Mouse (Mus musculus) T-cell, adult 2 months (primary cell): ENCODE results near the gene Ank3.

Experiments used
- DNase-seq: peaks from one replicate; pipeline ENCODE4 v3.0.0; 2022; ENCODE audit warnings: low spot score

The Ank3 gene

GRCm38 (mm10) chr10:69781491-69781890 lies 382.9 kb downstream of the Ank3 start:
- no peak for DNase-seq

GRCm38 (mm10) chr10:69785235-69785634 lies 386.7 kb downstream of the Ank3 start:
- no peak for DNase-seq

GRCm38 (mm10) chr10:69785692-69786091 lies 387.1 kb downstream of the Ank3 start:
- no peak for DNase-seq

GRCm38 (mm10) chr10:69786220-69786993 lies 387.8 kb downstream of the Ank3 start:
- no peak for DNase-seq

GRCm38 (mm10) chr10:69787379-69787778 lies 388.8 kb downstream of the Ank3 start:
- DNase-seq: no peak

GRCm38 (mm10) chr10:69790606-69791005 lies 392.0 kb downstream of the Ank3 start:
- no peak for DNase-seq

GRCm38 (mm10) chr10:69791951-69792350 lies 393.4 kb downstream of the Ank3 start:
- no peak for DNase-seq

- no peak for DNase-seq
Measured at GRCm38 (mm10) chr10:69792400-69792799, 393.8 kb downstream of the Ank3 start.

GRCm38 (mm10) chr10:69793079-69793478 lies 394.5 kb downstream of the Ank3 start:
- DNase-seq: no peak

- no peak for DNase-seq
Measured at GRCm38 (mm10) chr10:69795656-69796055, 397.1 kb downstream of the Ank3 start.

GRCm38 (mm10) chr10:69796421-69796886 lies 397.9 kb downstream of the Ank3 start:
- DNase-seq: no peak

- no peak for DNase-seq
Measured at GRCm38 (mm10) chr10:69803135-69803756, 404.7 kb downstream of the Ank3 start.

GRCm38 (mm10) chr10:69804613-69805012 lies 406.0 kb downstream of the Ank3 start:
- no peak for DNase-seq

GRCm38 (mm10) chr10:69810785-69811184 lies 412.2 kb downstream of the Ank3 start:
- no peak for DNase-seq

- DNase-seq: no peak
Measured at GRCm38 (mm10) chr10:69813823-69814522, 415.4 kb downstream of the Ank3 start.

- no peak for DNase-seq
Measured at GRCm38 (mm10) chr10:69821245-69821644, 422.7 kb downstream of the Ank3 start.

GRCm38 (mm10) chr10:69828770-69829169 lies 430.2 kb downstream of the Ank3 start:
- no peak for DNase-seq

GRCm38 (mm10) chr10:69829236-69829635 lies 430.7 kb downstream of the Ank3 start:
- DNase-seq: no peak

- DNase-seq: no peak
Measured at GRCm38 (mm10) chr10:69831568-69831967, 433.0 kb downstream of the Ank3 start.

- DNase-seq: no peak
Measured at GRCm38 (mm10) chr10:69832241-69832640, 433.7 kb downstream of the Ank3 start.

- DNase-seq: no peak
Measured at GRCm38 (mm10) chr10:69832822-69833221, 434.2 kb downstream of the Ank3 start.

- no peak for DNase-seq
Measured at GRCm38 (mm10) chr10:69834700-69835099, 436.1 kb downstream of the Ank3 start.

GRCm38 (mm10) chr10:69845749-69846148 lies 447.2 kb downstream of the Ank3 start:
- no peak for DNase-seq
